Mouse (Mus musculus): ENCODE results near the gene Vav3.

DNA sequence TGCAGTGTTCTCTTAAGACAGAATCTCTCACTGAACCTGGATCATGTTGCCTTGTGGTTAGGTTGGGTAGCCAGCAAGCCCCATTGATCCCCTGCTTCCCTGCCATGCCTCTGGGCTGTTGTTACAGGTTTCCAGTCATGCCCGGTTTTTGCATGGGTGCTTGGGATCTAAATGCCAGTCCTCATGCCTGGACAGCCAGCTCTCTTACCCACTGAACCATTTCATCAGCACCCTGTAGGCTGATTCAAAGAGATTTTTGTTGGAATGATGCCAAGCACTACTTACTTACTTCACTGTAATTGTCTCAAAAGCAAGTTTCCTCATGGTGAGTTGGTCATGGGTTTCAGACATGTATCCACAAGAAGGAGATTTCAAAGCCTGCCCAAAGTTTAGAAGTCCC is 281.9 kb downstream of the Vav3 start:
- TF ChIP-seq CTCF (IDR thresholded peaks at IDR 0.05; ENCODE audit: low read depth) (no peak), EP300 (IDR thresholded peaks at IDR 0.05; ENCODE audit: low read depth) (no peak)
